Mouse (Mus musculus) embryonic facial prominence, embryonic 13.5 days (tissue): ENCODE measurements around the gene Lima1. TPM values are rescaled to one million over a fixed set of nuclear protein-coding genes. Genes with fewer than 3 reads are reported as not detected.
A peak's percentile ranks its signal among the peaks of the same experiment; 100 is the strongest.

Experiments used
- ATAC-seq: fragments of 200-750 bp; cut with Nextera tagmentation; 2 replicates; pipeline ENCODE4 v1.8.0; 2017; ENCODE audit warnings: low read depth; ENCODE audit not compliant: insufficient number of reproducible peaks, insufficient read depth, low FRiP score, low TSS enrichment
- H3K27ac ChIP-seq: fragments of 300-500 bp; sonication (generic); 2 replicates; pipeline ENCODE4 v1.5.1; 2015; ENCODE audit warnings: moderate library complexity, mild to moderate bottlenecking, inconsistent platforms
- H3K27me3 ChIP-seq: fragments of 300-500 bp; sonication (generic); 2 replicates; pipeline ENCODE4 v1.6.1; 2015; ENCODE audit warnings: mild to moderate bottlenecking, inconsistent platforms
- H3K36me3 ChIP-seq: fragments of 300-500 bp; sonication (generic); 2 replicates; pipeline ENCODE4 v1.6.1; 2015; ENCODE audit warnings: mild to moderate bottlenecking, inconsistent platforms
- H3K4me1 ChIP-seq: fragments of 300-500 bp; sonication (generic); 2 replicates; pipeline ENCODE4 v1.6.1; 2015; ENCODE audit warnings: inconsistent platforms
- H3K4me2 ChIP-seq: fragments of 300-500 bp; sonication (generic); 2 replicates; pipeline ENCODE4 v1.6.1; 2015; ENCODE audit warnings: moderate library complexity, mild to moderate bottlenecking, inconsistent platforms
- H3K4me3 ChIP-seq: fragments of 300-500 bp; sonication (generic); 2 replicates; pipeline ENCODE4 v1.5.1; 2015; ENCODE audit warnings: mild to moderate bottlenecking, inconsistent platforms
- H3K9ac ChIP-seq: fragments of 300-500 bp; sonication (generic); 2 replicates; pipeline ENCODE4 v1.6.1; 2015; ENCODE audit warnings: mild to moderate bottlenecking, inconsistent platforms
- H3K9me3 ChIP-seq: fragments of 300-500 bp; sonication (generic); 2 replicates; pipeline ENCODE4 v1.6.1; 2016; ENCODE audit warnings: inconsistent platforms
- WGBS: fragments of 180-500 bp; shearing (Covaris S2); methylation state at CpG from one replicate; pipeline ENCODE4 v1.1.7; 2015; ENCODE audit warnings: mixed read lengths; 5-methylcytosine and 5-hydroxymethylcytosine counted together
- polyA plus RNA-seq: library from polyadenylated mRNA; unstranded; fragments of >200 nt; fragmentation: Nextera tagmentation; extraction: Ambion mirVana; gene quantifications from 2 replicates; pipeline ENCODE4 v1.2.1, GENCODE M21; 2015

The Lima1 gene
- polyA plus RNA-seq, 1 experiment from 2014 or later: 98.4 TPM

GRCm38 (mm10) chr15:99865942-99866341 is 9.3 kb downstream of the Lima1 start:
- H3K4me1 ChIP-seq: 0 out of 2 replicates have a peak, but pooled peaks cover 9% of the 10 kb centered on the region
- no peak for ATAC-seq
- WGBS: 40% methylated on average over 5 of the region's 5 CpGs
- H3K4me3 ChIP-seq: no peak overlapping the region
- 0 out of 2 replicates have a peak overlapping the region, but pooled peaks have one; percentile 1 for H3K27ac ChIP-seq
- no peaks in the 10 kb centered on the region for H3K27me3 ChIP-seq
- H3K4me2 ChIP-seq: no peak overlapping the region
- H3K36me3 ChIP-seq: no peaks in the 10 kb centered on the region
- H3K9ac ChIP-seq: no peak overlapping the region
- no peaks in the 10 kb centered on the region for H3K9me3 ChIP-seq

GRCm38 (mm10) chr15:99865494-99865941 is 9.7 kb downstream of the Lima1 start:
- Histone ChIP-seq H3K9ac (no peak overlapping the region), H3K4me2 (no peak overlapping the region), H3K4me3 (no peak overlapping the region), H3K36me3 (no peaks in the 10 kb centered on the region), H3K27ac (0 out of 2 replicates have a peak overlapping the region, but pooled peaks have one; percentile 1), H3K9me3 (no peaks in the 10 kb centered on the region), H3K27me3 (no peaks in the 10 kb centered on the region), H3K4me1 (0 out of 2 replicates have a peak, but pooled peaks cover 9% of the 10 kb centered on the region)
- ATAC-seq: no peak
- 91% methylated on average over 20 of the region's 20 CpGs for WGBS

- Histone ChIP-seq H3K4me1 (peaks cover 9% of the 10 kb centered on the region; the same call in 1 of the 2 replicates), H3K27ac (no peak overlapping the region), H3K36me3 (no peaks in the 10 kb centered on the region), H3K4me2 (no peak overlapping the region), H3K9me3 (no peaks in the 10 kb centered on the region), H3K4me3 (no peak overlapping the region), H3K27me3 (no peaks in the 10 kb centered on the region), H3K9ac (no peak overlapping the region)
- WGBS: 78% methylated on average over 7 of the region's 7 CpGs
- no peak for ATAC-seq
Measured at GRCm38 (mm10) chr15:99865046-99865445, 10.2 kb downstream of the Lima1 start.

GRCm38 (mm10) chr15:99863786-99864185 is 11.5 kb downstream of the Lima1 start:
- Histone ChIP-seq H3K27ac (no peak overlapping the region), H3K27me3 (no peaks in the 10 kb centered on the region), H3K4me2 (no peak overlapping the region), H3K36me3 (no peaks in the 10 kb centered on the region), H3K4me1 (peaks cover 14% of the 10 kb centered on the region; the same call in 1 of the 2 replicates), H3K4me3 (no peak overlapping the region), H3K9me3 (no peaks in the 10 kb centered on the region), H3K9ac (no peak overlapping the region)
- ATAC-seq: no peak
- 92% methylated on average over 8 of the region's 8 CpGs for whole genome bisulfite sequencing

GRCm38 (mm10) chr15:99863358-99863757 is 11.9 kb downstream of the Lima1 start:
- H3K36me3 ChIP-seq: no peaks in the 10 kb centered on the region
- H3K27ac ChIP-seq: no peak overlapping the region
- H3K4me2 ChIP-seq: no peak overlapping the region
- ATAC-seq: no peak
- H3K9me3 ChIP-seq: no peaks in the 10 kb centered on the region
- H3K27me3 ChIP-seq: no peaks in the 10 kb centered on the region
- peaks cover 14% of the 10 kb centered on the region; the same call in 1 of the 2 replicates for H3K4me1 ChIP-seq
- WGBS: 92% methylated on average over 6 of the region's 6 CpGs
- H3K9ac ChIP-seq: no peak overlapping the region
- no peak overlapping the region for H3K4me3 ChIP-seq

- Histone ChIP-seq H3K4me1 (peaks cover 17% of the 10 kb centered on the region; the same call in 1 of the 2 replicates), H3K27me3 (no peaks in the 10 kb centered on the region), H3K27ac (no peak overlapping the region), H3K9me3 (no peaks in the 10 kb centered on the region), H3K4me3 (no peak overlapping the region), H3K9ac (no peak overlapping the region), H3K4me2 (no peak overlapping the region), H3K36me3 (no peaks in the 10 kb centered on the region)
- no peak for ATAC-seq
- 68% methylated on average over 11 of the region's 11 CpGs for WGBS
Measured at GRCm38 (mm10) chr15:99862473-99862872, 12.8 kb downstream of the Lima1 start.

GRCm38 (mm10) chr15:99861955-99862354 is 13.3 kb downstream of the Lima1 start:
- Histone ChIP-seq H3K9me3 (no peaks in the 10 kb centered on the region), H3K4me2 (no peak overlapping the region), H3K27ac (no peak overlapping the region), H3K9ac (no peak overlapping the region), H3K27me3 (no peaks in the 10 kb centered on the region), H3K4me1 (peaks cover 22% of the 10 kb centered on the region), H3K36me3 (no peaks in the 10 kb centered on the region), H3K4me3 (no peak overlapping the region)
- 38% methylated on average over 11 of the region's 11 CpGs for WGBS
- ATAC-seq: no peak

GRCm38 (mm10) chr15:99861536-99861935 is 13.7 kb downstream of the Lima1 start:
- no peaks in the 10 kb centered on the region for H3K36me3 ChIP-seq
- H3K27me3 ChIP-seq: no peaks in the 10 kb centered on the region
- H3K4me2 ChIP-seq: no peak overlapping the region
- no peak overlapping the region for H3K27ac ChIP-seq
- no peak overlapping the region for H3K9ac ChIP-seq
- 68% methylated on average over 6 of the region's 6 CpGs for WGBS
- no peak overlapping the region for H3K4me3 ChIP-seq
- H3K9me3 ChIP-seq: no peaks in the 10 kb centered on the region
- no peak for ATAC-seq
- H3K4me1 ChIP-seq: peaks cover 23% of the 10 kb centered on the region

DNA sequence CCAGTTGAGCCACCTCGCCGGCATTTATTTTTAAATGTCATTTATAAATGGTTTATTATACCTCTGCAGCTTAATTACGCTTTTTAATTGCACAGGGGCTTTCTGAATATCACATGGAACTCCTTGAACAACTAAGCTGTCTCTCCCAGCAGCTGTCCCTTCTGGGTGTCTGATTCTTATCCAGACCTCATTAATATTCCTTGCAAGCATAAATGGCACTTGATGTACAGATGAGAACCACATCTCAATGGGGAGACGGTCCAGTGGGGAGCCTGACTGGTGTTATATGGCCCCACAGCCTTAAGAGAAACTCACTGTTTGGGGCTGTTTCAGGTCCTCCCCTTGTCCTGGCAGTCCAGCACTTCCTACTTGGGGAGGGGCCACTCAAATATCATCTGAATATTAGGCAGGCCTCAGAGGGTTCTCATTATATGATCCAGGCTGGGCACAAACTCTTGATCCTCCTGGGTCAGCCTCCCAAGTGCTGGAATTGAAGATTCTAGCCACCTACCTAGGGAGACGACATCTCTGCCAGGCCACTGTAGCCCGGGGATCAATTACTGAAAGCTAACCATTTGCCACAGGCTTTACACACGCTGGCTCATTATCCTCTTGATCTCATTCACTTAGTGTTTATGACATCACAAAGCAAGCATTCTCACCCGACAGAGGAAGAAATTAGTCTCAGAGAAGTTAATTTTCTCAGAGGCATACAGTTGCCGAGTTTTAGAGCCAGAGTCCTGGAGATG is 15.4 kb downstream of the Lima1 start:
- Histone ChIP-seq H3K9me3 (no peaks in the 10 kb centered on the region), H3K9ac (no peak overlapping the region), H3K4me3 (no peak overlapping the region), H3K4me1 (peaks cover 20% of the 10 kb centered on the region), H3K27me3 (no peaks in the 10 kb centered on the region), H3K27ac (no peak overlapping the region), H3K36me3 (no peaks in the 10 kb centered on the region), H3K4me2 (no peak overlapping the region)
- WGBS: 43% methylated on average over 9 of the region's 9 CpGs
- no peak for ATAC-seq

DNA sequence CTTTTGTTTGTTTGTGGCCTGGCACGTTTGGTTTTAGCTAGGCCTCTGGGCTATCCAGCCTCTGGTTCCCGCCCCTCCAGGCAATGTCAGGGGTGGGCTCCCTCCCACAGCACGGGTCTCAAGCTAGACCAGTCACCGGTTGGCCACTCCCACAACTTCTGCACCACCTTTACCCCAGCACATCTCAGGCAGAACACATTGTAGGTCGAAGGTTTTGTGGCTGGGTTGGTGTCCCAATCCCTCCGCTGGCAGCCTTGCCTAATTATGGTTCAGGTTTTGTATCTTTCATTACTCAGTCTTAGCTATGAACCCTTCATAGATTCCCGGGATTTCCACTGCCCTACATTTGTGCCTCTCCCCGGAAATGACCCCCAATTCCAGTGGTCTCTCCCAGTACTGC is 17.8 kb downstream of the Lima1 start:
- Histone ChIP-seq H3K4me1 (peaks cover 23% of the 10 kb centered on the region), H3K27me3 (no peaks in the 10 kb centered on the region), H3K9me3 (no peaks in the 10 kb centered on the region), H3K4me2 (no peak overlapping the region), H3K36me3 (no peaks in the 10 kb centered on the region), H3K4me3 (no peak overlapping the region), H3K9ac (no peak overlapping the region), H3K27ac (no peak overlapping the region)
- WGBS: 46% methylated on average over 8 of the region's 8 CpGs
- no peak for ATAC-seq

DNA sequence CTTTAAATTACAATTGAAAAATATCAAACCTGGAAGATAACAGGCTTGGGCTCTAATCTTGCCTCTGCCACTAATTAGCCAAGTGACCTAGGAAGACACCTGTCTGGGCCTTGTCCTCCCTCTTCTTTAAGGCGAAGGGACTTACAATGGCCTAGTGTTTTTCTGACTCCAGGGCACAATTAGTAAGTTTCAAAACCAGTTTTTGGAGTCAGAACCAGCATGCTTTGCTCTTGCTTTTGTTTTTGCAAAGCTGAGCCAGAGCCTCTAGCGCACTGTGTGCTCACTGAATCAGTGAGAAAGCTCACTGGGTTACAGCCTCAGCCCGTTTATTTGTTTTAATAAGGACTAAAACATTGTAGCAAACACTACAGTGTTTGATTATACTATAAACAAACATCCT is 20.1 kb downstream of the Lima1 start:
- Histone ChIP-seq H3K27ac (peak overlapping the region; percentile 5; the same call in 1 of the 2 replicates), H3K4me1 (peaks cover 19% of the 10 kb centered on the region), H3K9me3 (no peaks in the 10 kb centered on the region), H3K4me2 (no peak overlapping the region), H3K36me3 (no peaks in the 10 kb centered on the region), H3K4me3 (no peak overlapping the region), H3K9ac (no peak overlapping the region), H3K27me3 (no peaks in the 10 kb centered on the region)
- no peak for ATAC-seq
- 39% methylated on average over 3 of the region's 3 CpGs for WGBS

GRCm38 (mm10) chr15:99852606-99853237 is 22.5 kb downstream of the Lima1 start:
- Histone ChIP-seq H3K4me2 (no peak overlapping the region), H3K4me1 (peaks cover 20% of the 10 kb centered on the region), H3K9ac (no peak overlapping the region), H3K27ac (no peak overlapping the region), H3K36me3 (no peaks in the 10 kb centered on the region), H3K9me3 (no peaks in the 10 kb centered on the region), H3K4me3 (no peak overlapping the region), H3K27me3 (no peaks in the 10 kb centered on the region)
- no peak for ATAC-seq
- WGBS: 89% methylated on average over 2 of the region's 2 CpGs
